Mouse (Mus musculus) right cerebral cortex, postnatal 36 days (tissue): ENCODE measurements around the gene Antxr1.
A peak's percentile ranks its signal among the peaks of the same experiment; 100 is the strongest.

ENCODE experiments used
- DNase-seq, 2 experiments: peaks; one replicate each; pipeline ENCODE4 v3.0.0; 2022; ENCODE audit warnings: low spot score in 2 of 2, mixed read lengths in 1 of 2

Gene Antxr1

GRCm38 (mm10) chr6:87186988-87187387, 148.6 kb downstream of the Antxr1 start:
- peak; percentile 76 to 86 for DNase-seq

GRCm38 (mm10) chr6:87184418-87184817, 151.2 kb downstream of the Antxr1 start:
- no peak for DNase-seq

- DNase-seq: no peak
Observed at GRCm38 (mm10) chr6:87183981-87184380, 151.6 kb downstream of the Antxr1 start.

- peak; percentile 78 to 90 for DNase-seq
Observed at GRCm38 (mm10) chr6:87183159-87183558, 152.5 kb downstream of the Antxr1 start.

GRCm38 (mm10) chr6:87182736-87183135, 152.9 kb downstream of the Antxr1 start:
- no peak for DNase-seq

- no peak for DNase-seq
Observed at GRCm38 (mm10) chr6:87171461-87171860, 164.2 kb downstream of the Antxr1 start.

- peak in 1 of 2 experiments; percentile 45 for DNase-seq
Observed at GRCm38 (mm10) chr6:87170875-87171274, 164.7 kb downstream of the Antxr1 start.

GRCm38 (mm10) chr6:87170277-87170676, 165.3 kb downstream of the Antxr1 start:
- DNase-seq: no peak

GRCm38 (mm10) chr6:87168021-87168420, 167.6 kb downstream of the Antxr1 start:
- no peak for DNase-seq

- DNase-seq: no peak
Observed at GRCm38 (mm10) chr6:87166673-87167305, 168.8 kb downstream of the Antxr1 start.

GRCm38 (mm10) chr6:87165536-87166311, 169.9 kb downstream of the Antxr1 start:
- peak; percentile 49 to 71 for DNase-seq

GRCm38 (mm10) chr6:87161391-87162263, 174.0 kb downstream of the Antxr1 start:
- DNase-seq: no peak

GRCm38 (mm10) chr6:87160196-87160595, 175.4 kb downstream of the Antxr1 start:
- no peak for DNase-seq

GRCm38 (mm10) chr6:87158062-87158623, 177.5 kb downstream of the Antxr1 start:
- DNase-seq: no peak

- no peak for DNase-seq
Observed at GRCm38 (mm10) chr6:87153836-87154235, 181.8 kb downstream of the Antxr1 start.

GRCm38 (mm10) chr6:87153231-87153580, 182.4 kb downstream of the Antxr1 start:
- DNase-seq: no peak

- no peak for DNase-seq
Observed at GRCm38 (mm10) chr6:87152461-87153230, 183.0 kb downstream of the Antxr1 start.

- no peak for DNase-seq
Observed at GRCm38 (mm10) chr6:87151427-87151826, 184.2 kb downstream of the Antxr1 start.

- DNase-seq: no peak
Observed at GRCm38 (mm10) chr6:87150471-87150870, 185.2 kb downstream of the Antxr1 start.

- no peak for DNase-seq
Observed at GRCm38 (mm10) chr6:87147921-87148320, 187.7 kb downstream of the Antxr1 start.

- DNase-seq: no peak
Observed at GRCm38 (mm10) chr6:87143594-87143993, 192.0 kb downstream of the Antxr1 start.
